30 mouse cellular contexts compared by ENCODE assay signal in genomic region chr1:70703934-70704333, GRCm38 (mm10). TPM values are rescaled to one million over a fixed set of nuclear protein-coding genes. Genes with fewer than 3 reads are reported as not detected.
A peak's percentile ranks its signal among the peaks of the same experiment; 100 is the strongest.
DNase-seq lines count a peak whose midpoint lies in the region; ATAC-seq and TF ChIP-seq lines count a peak whose summit lies in the region.
"Had no signal": no experiment of that assay in that cellular context is flagged by ENCODE, and none has a peak within 500 bp of the region (broad histone marks: within the 10 kb centered on the region; RNA-seq: fewer than 3 reads in every experiment).

No protein-coding gene starts in this region.

- H3K79me2 ChIP-seq in heart, adult 2 months (replicated peaks; ENCODE audit: control insufficient read depth, insufficient read depth, low read length) = no peaks in the 10 kb centered on the region

- intact Hi-C loops in heart, adult 2 months (cut with DNase I) = no loop called here

- no peak overlapping the region for H3K4me3 ChIP-seq in heart, adult 2 months
- no peak overlapping the region for H3K4me3 ChIP-seq in heart, embryonic 13.5 days
- no peak overlapping the region for H3K4me3 ChIP-seq in heart, embryonic 11.5 days (ENCODE audit: low read depth, low read length)
- H3K4me3 ChIP-seq in heart, embryonic 16.5 days (ENCODE audit: low read length) = no peak overlapping the region
- no peak overlapping the region for H3K4me3 ChIP-seq in heart, embryonic 12.5 days
- H3K4me3 ChIP-seq: embryonic facial prominence, embryonic 10.5 days; embryonic facial prominence, embryonic 13.5 days; erythroblast, embryonic 14.5 days; forebrain, embryonic 12.5 days; forebrain, embryonic 15.5 days; hindbrain, embryonic 10.5 days; hindbrain, embryonic 13.5 days; intestine, embryonic 15.5 days; kidney, embryonic 15.5 days had no signal

- no peaks in the 10 kb centered on the region for H3K27me3 ChIP-seq in heart, adult 2 months (ENCODE audit: control insufficient read depth, insufficient read depth, low read length)
- H3K27me3 ChIP-seq in heart, embryonic 13.5 days (replicated peaks) = no peaks in the 10 kb centered on the region
- H3K27me3 ChIP-seq in heart, embryonic 11.5 days (ENCODE audit: control insufficient read depth, insufficient read depth, low read length) = no peaks in the 10 kb centered on the region
- no peaks in the 10 kb centered on the region for H3K27me3 ChIP-seq in heart, embryonic 16.5 days (ENCODE audit: control insufficient read depth, insufficient read depth, low read length)
- no peaks in the 10 kb centered on the region for H3K27me3 ChIP-seq in heart, embryonic 12.5 days (replicated peaks)
- H3K27me3 ChIP-seq: embryonic facial prominence, embryonic 13.5 days; forebrain, embryonic 12.5 days; forebrain, embryonic 15.5 days; hindbrain, embryonic 13.5 days; intestine, embryonic 15.5 days; kidney, embryonic 15.5 days had no signal

- TF ChIP-seq EP300 in heart, adult 2 months (IDR thresholded peaks at IDR 0.05; ENCODE audit: insufficient read depth, low read depth, low read length) = no peak

- no peak for TF ChIP-seq CTCF in heart, adult 2 months (IDR thresholded peaks at IDR 0.05)

- no peak for TF ChIP-seq POLR2A in heart, adult 2 months (IDR thresholded peaks at IDR 0.05; ENCODE audit: insufficient read depth, low read depth, low read length)

- peak; percentile 43 for DNase-seq in heart, adult 11 months
- no peak for DNase-seq in heart, adult 2 months
- DNase-seq: adrenal gland, adult 8-10 months; adrenal gland, postnatal 25 days; cerebellum, adult 11-12 months; cerebellum, adult 8-10 months; cerebellum, postnatal 10 days; cerebellum, postnatal 36 days; embryo, embryonic 11 days; gastrocnemius, postnatal 10 days; gastrocnemius, postnatal 36 days; kidney, adult 11 months; kidney, adult 8-10 months had no signal

- no peak overlapping the region for H3K4me2 ChIP-seq in heart, embryonic 13.5 days
- no peak overlapping the region for H3K4me2 ChIP-seq in heart, embryonic 11.5 days
- no peak overlapping the region for H3K4me2 ChIP-seq in heart, embryonic 16.5 days (ENCODE audit: low read depth, low read length)
- H3K4me2 ChIP-seq in heart, embryonic 12.5 days = no peak overlapping the region
- H3K4me2 ChIP-seq: embryonic facial prominence, embryonic 13.5 days; forebrain, embryonic 12.5 days; forebrain, embryonic 15.5 days; hindbrain, embryonic 13.5 days; intestine, embryonic 15.5 days; kidney, embryonic 15.5 days had no signal

- WGBS in heart, adult 2 months = 33% methylated on average over 3 of the region's 3 CpGs
- WGBS in heart, embryonic 13.5 days = 31% methylated on average over 3 of the region's 3 CpGs
- 45% methylated on average over 3 of the region's 3 CpGs for WGBS in heart, embryonic 11.5 days (ENCODE audit: insufficient replicate concordance)
- 32% methylated on average over 3 of the region's 3 CpGs for WGBS in heart, embryonic 16.5 days
- 37% methylated on average over 3 of the region's 3 CpGs for WGBS in heart, embryonic 12.5 days

- H3K4me1 ChIP-seq in heart, adult 2 months (ENCODE audit: control insufficient read depth, insufficient read depth, low read length) = no peaks in the 10 kb centered on the region
- H3K4me1 ChIP-seq in heart, embryonic 13.5 days = peaks cover 15% of the 10 kb centered on the region
- no peaks in the 10 kb centered on the region for H3K4me1 ChIP-seq in heart, embryonic 11.5 days (ENCODE audit: control insufficient read depth, insufficient read depth, low read length)
- H3K4me1 ChIP-seq in heart, embryonic 16.5 days (ENCODE audit: control insufficient read depth, insufficient read depth, low read length) = 0 out of 2 replicates have a peak, but pooled peaks cover 4% of the 10 kb centered on the region
- H3K4me1 ChIP-seq in heart, embryonic 12.5 days (replicated peaks) = no peaks in the 10 kb centered on the region; the same call in 1 of the 2 replicates
- H3K4me1 ChIP-seq: embryonic facial prominence, embryonic 10.5 days; embryonic facial prominence, embryonic 13.5 days; forebrain, embryonic 12.5 days; forebrain, embryonic 15.5 days; hindbrain, embryonic 10.5 days; hindbrain, embryonic 13.5 days; intestine, embryonic 15.5 days; kidney, embryonic 15.5 days had no signal

- no peak overlapping the region for H3K9ac ChIP-seq in heart, adult 2 months (ENCODE audit: low read depth, low read length)
- H3K9ac ChIP-seq in heart, embryonic 13.5 days = no peak overlapping the region
- no peak overlapping the region for H3K9ac ChIP-seq in heart, embryonic 11.5 days (ENCODE audit: low read depth, low read length)
- no peak overlapping the region for H3K9ac ChIP-seq in heart, embryonic 16.5 days (ENCODE audit: low read length)
- H3K9ac ChIP-seq in heart, embryonic 12.5 days = no peak overlapping the region
- H3K9ac ChIP-seq: embryonic facial prominence, embryonic 13.5 days; forebrain, embryonic 12.5 days; forebrain, embryonic 15.5 days; hindbrain, embryonic 13.5 days; intestine, embryonic 15.5 days; kidney, embryonic 15.5 days had no signal

- H3K9me3 ChIP-seq in heart, embryonic 13.5 days = no peaks in the 10 kb centered on the region
- H3K9me3 ChIP-seq in heart, embryonic 11.5 days (replicated peaks; ENCODE audit: control insufficient read depth, low read length) = no peaks in the 10 kb centered on the region
- no peaks in the 10 kb centered on the region for H3K9me3 ChIP-seq in heart, embryonic 16.5 days (replicated peaks; ENCODE audit: control insufficient read depth, low read length)
- H3K9me3 ChIP-seq in heart, embryonic 12.5 days (replicated peaks) = no peaks in the 10 kb centered on the region
- H3K9me3 ChIP-seq: embryonic facial prominence, embryonic 10.5 days; embryonic facial prominence, embryonic 13.5 days; forebrain, embryonic 12.5 days; forebrain, embryonic 15.5 days; hindbrain, embryonic 10.5 days; hindbrain, embryonic 13.5 days; intestine, embryonic 15.5 days; kidney, embryonic 15.5 days had no signal

- no peaks in the 10 kb centered on the region for H3K36me3 ChIP-seq in heart, adult 2 months (ENCODE audit: control insufficient read depth, insufficient read depth, low read length)
- no peaks in the 10 kb centered on the region for H3K36me3 ChIP-seq in heart, embryonic 13.5 days
- H3K36me3 ChIP-seq in heart, embryonic 11.5 days (ENCODE audit: control insufficient read depth, insufficient read depth, low read length) = no peaks in the 10 kb centered on the region
- no peaks in the 10 kb centered on the region for H3K36me3 ChIP-seq in heart, embryonic 16.5 days (ENCODE audit: control insufficient read depth, insufficient read depth)
- no peaks in the 10 kb centered on the region for H3K36me3 ChIP-seq in heart, embryonic 12.5 days
- H3K36me3 ChIP-seq: embryonic facial prominence, embryonic 10.5 days; embryonic facial prominence, embryonic 13.5 days; forebrain, embryonic 12.5 days; forebrain, embryonic 15.5 days; hindbrain, embryonic 10.5 days; hindbrain, embryonic 13.5 days; intestine, embryonic 15.5 days; kidney, embryonic 15.5 days had no signal

- no peak overlapping the region for H3K27ac ChIP-seq in heart, adult 2 months
- H3K27ac ChIP-seq in heart, embryonic 13.5 days (replicated peaks) = peak overlapping the region; percentile 59; the same call in 1 of the 2 replicates
- no peak overlapping the region for H3K27ac ChIP-seq in heart, embryonic 11.5 days (ENCODE audit: low read depth, low read length)
- H3K27ac ChIP-seq in heart, embryonic 16.5 days (ENCODE audit: low read length) = peak overlapping the region; percentile 62; the same call in 1 of the 2 replicates
- H3K27ac ChIP-seq in heart, embryonic 12.5 days (ENCODE audit: poor library complexity, severe bottlenecking) = no peak overlapping the region
- H3K27ac ChIP-seq: embryonic facial prominence, embryonic 10.5 days; embryonic facial prominence, embryonic 13.5 days; forebrain, embryonic 12.5 days; forebrain, embryonic 15.5 days; hindbrain, embryonic 10.5 days; hindbrain, embryonic 13.5 days; intestine, embryonic 15.5 days; kidney, embryonic 15.5 days had no signal

- no peak; the same call in 1 of the 2 replicates for ATAC-seq in heart, embryonic 13.5 days (ENCODE audit: extremely low read depth, insufficient number of reproducible peaks, low FRiP score, low TSS enrichment)
- ATAC-seq in heart, embryonic 11.5 days (replicated peaks; ENCODE audit: insufficient number of reproducible peaks, low FRiP score, low TSS enrichment) = no peak
- ATAC-seq in heart, embryonic 16.5 days (replicated peaks; ENCODE audit: extremely low read depth, insufficient read depth, low FRiP score) = peak; percentile 52; the same call in 1 of the 2 replicates
- no peak for ATAC-seq in heart, embryonic 12.5 days (ENCODE audit: insufficient number of reproducible peaks, low FRiP score)
- ATAC-seq: activated CD4-positive, CD25-positive, alpha-beta regulatory T cell, adult 4 months; forebrain, embryonic 15.5 days; hindbrain, embryonic 16.5 days; intestine, embryonic 15.5 days had no signal

RNA-seq across cellular contexts. Expression of gene Vwc2l, which starts 21.6 kb away (rescaled TPM):
- not detected for total RNA-seq in heart, adult 2 months (2021)
- polyA plus RNA-seq in heart, adult 2 months (2012; rRNA removed) = not detected in 2 replicates
- polyA plus RNA-seq in heart, embryonic 13.5 days (2015; fragmentation: Nextera tagmentation; extraction: Ambion mirVana) = 0.04 TPM in 1 of 2 replicates, not detected in the other
- polyA plus RNA-seq in heart, embryonic 11.5 days (2014; fragmentation: Nextera tagmentation; extraction: Ambion mirVana) = not detected in 2 replicates
- not detected in 2 replicates for polyA plus RNA-seq in heart, embryonic 16.5 days (2015; fragmentation: Nextera tagmentation; extraction: Ambion mirVana)
- polyA plus RNA-seq in heart, embryonic 12.5 days (2016; fragmentation: Nextera tagmentation; extraction: Ambion mirVana) = not detected in 2 replicates
- total RNA-seq: adrenal gland, adult 8-10 months; adrenal gland, postnatal 25 days; ES-E14; gastrocnemius, postnatal 10 days; gastrocnemius, postnatal 36 days; granulocyte monocyte progenitor cell, adult 5-6 weeks had no signal
- polyA plus RNA-seq: activated CD4-positive, CD25-positive, alpha-beta regulatory T cell, adult 4 months; embryonic facial prominence, embryonic 13.5 days had no signal

Comparison
In these comparisons a context has a peak if more than half of its experiments do, and no peak if none do; other contexts are left out.
1. H3K27ac ChIP-seq: peak in heart, embryonic 13.5 days (single experiment) and heart, embryonic 16.5 days (single experiment); none in heart, adult 2 months (single experiment), heart, embryonic 11.5 days (single experiment) and heart, embryonic 12.5 days (single experiment).